Mouse (Mus musculus): ENCODE data around the gene Metap1d. TPM values are rescaled to one million over a fixed set of nuclear protein-coding genes. Genes with fewer than 3 reads are reported as not detected.

Gene Metap1d
- total RNA-seq, 2 experiments from 2014 or later = 17.5 to 18.8 TPM

GRCm38 (mm10) chr2:71471094-71471493 is 18.0 kb downstream of the Metap1d start:
- intact Hi-C loops (cut with DNase I) = no loop called here

GRCm38 (mm10) chr2:71473830-71474229 is 20.8 kb downstream of the Metap1d start:
- intact Hi-C loops (cut with DNase I) = no loop called here
- DNase-seq (ENCODE audit: extremely low spot score in 1 of 2, low spot score in 2 of 2) = no peak

More at GRCm38 (mm10) chr2:71471094-71471493, 18.0 kb downstream of the Metap1d start:
- DNase-seq (ENCODE audit: extremely low spot score in 1 of 2, low spot score in 2 of 2) = no peak

GRCm38 (mm10) chr2:71474345-71474744 is 21.3 kb downstream of the Metap1d start:
- intact Hi-C loops (cut with DNase I) = no loop called here
- peak in 1 of 2 experiments; percentile 27 for DNase-seq (ENCODE audit: extremely low spot score in 1 of 2, low spot score in 2 of 2)

- no peak for DNase-seq (ENCODE audit: extremely low spot score in 1 of 2, low spot score in 2 of 2)
Measured at GRCm38 (mm10) chr2:71475311-71475710, 22.2 kb downstream of the Metap1d start.

GRCm38 (mm10) chr2:71475760-71476159 is 22.7 kb downstream of the Metap1d start:
- DNase-seq (ENCODE audit: extremely low spot score in 1 of 2, low spot score in 2 of 2) = no peak
- intact Hi-C loops (cut with DNase I) = no loop called here

More at GRCm38 (mm10) chr2:71475311-71475710, 22.2 kb downstream of the Metap1d start:
- intact Hi-C loops (cut with DNase I) = no loop called here

- no peak for DNase-seq (ENCODE audit: extremely low spot score in 1 of 2, low spot score in 2 of 2)
- intact Hi-C loops (cut with DNase I) = no loop called here
Measured at GRCm38 (mm10) chr2:71477787-71478186, 24.7 kb downstream of the Metap1d start.

- DNase-seq (ENCODE audit: extremely low spot score in 1 of 2, low spot score in 2 of 2) = no peak
- intact Hi-C loops (cut with DNase I) = no loop called here
Measured at GRCm38 (mm10) chr2:71479917-71480316, 26.8 kb downstream of the Metap1d start.

- intact Hi-C loops (cut with DNase I) = no loop called here
- no peak for DNase-seq (ENCODE audit: extremely low spot score in 1 of 2, low spot score in 2 of 2)
Measured at GRCm38 (mm10) chr2:71481825-71482224, 28.7 kb downstream of the Metap1d start.

- no peak for DNase-seq (ENCODE audit: extremely low spot score in 1 of 2, low spot score in 2 of 2)
- intact Hi-C loops (cut with DNase I) = no loop called here
Measured at GRCm38 (mm10) chr2:71483046-71483716, 30.1 kb downstream of the Metap1d start.

- no peak for DNase-seq (ENCODE audit: extremely low spot score in 1 of 2, low spot score in 2 of 2)
- intact Hi-C loops (cut with DNase I) = no loop called here
Measured at GRCm38 (mm10) chr2:71483717-71484066, 30.6 kb downstream of the Metap1d start.

- no peak for DNase-seq (ENCODE audit: extremely low spot score in 1 of 2, low spot score in 2 of 2)
- intact Hi-C loops (cut with DNase I) = no loop called here
Measured at GRCm38 (mm10) chr2:71491295-71491694, 38.2 kb downstream of the Metap1d start.

GRCm38 (mm10) chr2:71493161-71493683 is 40.1 kb downstream of the Metap1d start:
- no peak for DNase-seq (ENCODE audit: extremely low spot score in 1 of 2, low spot score in 2 of 2)
- intact Hi-C loops (cut with DNase I) = no loop called here

GRCm38 (mm10) chr2:71494503-71494902 is 41.4 kb downstream of the Metap1d start:
- DNase-seq (ENCODE audit: extremely low spot score in 1 of 2, low spot score in 2 of 2) = no peak
- intact Hi-C loops (cut with DNase I) = no loop called here

- no peak for DNase-seq (ENCODE audit: extremely low spot score in 1 of 2, low spot score in 2 of 2)
- intact Hi-C loops (cut with DNase I) = no loop called here
Measured at GRCm38 (mm10) chr2:71494971-71495370, 41.9 kb downstream of the Metap1d start.

GRCm38 (mm10) chr2:71497175-71497574 is 44.1 kb downstream of the Metap1d start:
- no peak for DNase-seq (ENCODE audit: extremely low spot score in 1 of 2, low spot score in 2 of 2)
- intact Hi-C loops (cut with DNase I) = no loop called here

GRCm38 (mm10) chr2:71499276-71500230 is 46.5 kb downstream of the Metap1d start:
- intact Hi-C loops (cut with DNase I) = no loop called here
- no peak for DNase-seq (ENCODE audit: extremely low spot score in 1 of 2, low spot score in 2 of 2)

GRCm38 (mm10) chr2:71504852-71505251 is 51.8 kb downstream of the Metap1d start:
- intact Hi-C loops (cut with DNase I) = no loop called here
- no peak for DNase-seq (ENCODE audit: extremely low spot score in 1 of 2, low spot score in 2 of 2)

- DNase-seq (ENCODE audit: extremely low spot score in 1 of 2, low spot score in 2 of 2) = no peak
- intact Hi-C loops (cut with DNase I) = no loop called here
Measured at GRCm38 (mm10) chr2:71511209-71511608, 58.1 kb downstream of the Metap1d start.

GRCm38 (mm10) chr2:71512326-71512725 is 59.2 kb downstream of the Metap1d start:
- intact Hi-C loops (cut with DNase I) = no loop called here
- DNase-seq (ENCODE audit: extremely low spot score in 1 of 2, low spot score in 2 of 2) = no peak

- no peak for DNase-seq (ENCODE audit: extremely low spot score in 1 of 2, low spot score in 2 of 2)
- intact Hi-C loops (cut with DNase I) = no loop called here
Measured at GRCm38 (mm10) chr2:71516995-71517394, 63.9 kb downstream of the Metap1d start.
